Mouse (Mus musculus) olfactory bulb, adult 2 months (tissue): ENCODE results near the gene Hes7.

Source experiments
- CTCF ChIP-seq: fragments of 200-500 bp; IDR thresholded peaks from 2 replicates; pipeline ENCODE4 v1.5.1; 2012; ENCODE audit warnings: low read depth, mild to moderate bottlenecking, low read length, moderate library complexity; ENCODE audit not compliant: insufficient read depth
- POLR2A ChIP-seq: fragments of 200-500 bp; IDR thresholded peaks from 2 replicates; pipeline ENCODE4 v1.6.1; 2012; ENCODE audit warnings: mild to moderate bottlenecking, low read depth, low read length, moderate library complexity; ENCODE audit not compliant: insufficient read depth

- no peak for TF ChIP-seq POLR2A
- TF ChIP-seq CTCF: no peak
Observed at GRCm38 (mm10) chr11:69156800-69157199, 36.6 kb downstream of the Hes7 start, which contains the start of gene Alox12b.
